Mouse (Mus musculus) MEL (cell line): ENCODE data around the gene 2900011O08Rik. TPM values are rescaled to one million over a fixed set of nuclear protein-coding genes. Genes with fewer than 3 reads are reported as not detected.

ENCODE experiments used
- DNase-seq: peaks from one replicate; pipeline ENCODE4 v3.0.0; 2011; ENCODE audit warnings: low read depth, low spot score
- H3K27ac ChIP-seq: 2 replicates; pipeline ENCODE4 v1.5.1; 2012; ENCODE audit warnings: low read depth, mild to moderate bottlenecking, control low read depth, low read length, moderate library complexity; ENCODE audit not compliant: control insufficient read depth
- H3K27me3 ChIP-seq, 2 experiments: fragments of 150-350 bp in 1 of 2; sonication (generic) in 1 of 2; 2 replicates each; pipeline ENCODE4 v1.6.1; 2012; ENCODE audit warnings: low read length in 2 of 2, mild to moderate bottlenecking in 2 of 2, improper control_type of control experiment in 1 of 2, moderate library complexity in 1 of 2; ENCODE audit not compliant: insufficient read depth in 2 of 2, control insufficient read depth in 1 of 2
- H3K36me3 ChIP-seq, 2 experiments: 2 replicates each; pipeline ENCODE4 v1.6.1; 2012 to 2014; ENCODE audit warnings: low read length in 2 of 2, improper control_type of control experiment in 1 of 2, inconsistent platforms in 1 of 2, mild to moderate bottlenecking in 1 of 2; ENCODE audit not compliant: insufficient read depth in 2 of 2, control insufficient read depth in 1 of 2
- H3K4me1 ChIP-seq, 2 experiments: fragments of 150-350 bp in 1 of 2; sonication (generic) in 1 of 2; 2 replicates each; pipeline ENCODE4 v1.6.1; 2012; ENCODE audit warnings: low read length in 2 of 2, improper control_type of control experiment in 1 of 2, mild to moderate bottlenecking in 1 of 2; ENCODE audit not compliant: insufficient read depth in 2 of 2, control insufficient read depth in 1 of 2
- H3K4me3 ChIP-seq, 2 experiments: fragments of 150-350 bp in 1 of 2; sonication (generic) in 1 of 2; 2 replicates each; pipeline ENCODE4 v1.5.1; 2012; ENCODE audit warnings: low read depth in 2 of 2, low read length in 2 of 2, mild to moderate bottlenecking in 2 of 2, moderate library complexity in 2 of 2, control low read depth in 1 of 2, improper control_type of control experiment in 1 of 2; ENCODE audit not compliant: control insufficient read depth in 1 of 2, insufficient read depth in 1 of 2
- H3K79me2 ChIP-seq: 2 replicates; pipeline ENCODE4 v1.6.1; 2012; ENCODE audit warnings: mild to moderate bottlenecking, low read length, moderate library complexity; ENCODE audit not compliant: control insufficient read depth, poor library complexity, insufficient read depth
- H3K9ac ChIP-seq: 2 replicates; pipeline ENCODE4 v1.6.1; 2012; ENCODE audit warnings: low read depth, mild to moderate bottlenecking, control low read depth, low read length, moderate library complexity; ENCODE audit not compliant: control insufficient read depth, poor library complexity, severe bottlenecking
- H3K9me3 ChIP-seq: fragments of 150-350 bp; sonication (generic); replicated peaks from 2 replicates; pipeline ENCODE4 v1.6.1; 2012; ENCODE audit warnings: mild to moderate bottlenecking, low read length, improper control_type of control experiment, moderate library complexity; ENCODE audit not compliant: insufficient read depth
- CHD1 ChIP-seq: IDR thresholded peaks from 2 replicates; pipeline ENCODE4 v1.6.1; 2012; ENCODE audit warnings: low read depth, mild to moderate bottlenecking, inconsistent platforms, low read length, improper control_type of control experiment
- CHD2 ChIP-seq: IDR thresholded peaks from 2 replicates; pipeline ENCODE4 v1.6.1; 2011; ENCODE audit warnings: low read length, improper control_type of control experiment
- CTCF ChIP-seq, 3 experiments: IDR thresholded peaks in 2 of 3; conservative IDR thresholded peaks in 1 of 3; 2 replicates each; pipeline ENCODE4 v1.5.1; 2011 to 2012; ENCODE audit warnings: low read length in 3 of 3, low read depth in 2 of 3, mild to moderate bottlenecking in 2 of 3, improper control_type of control experiment in 1 of 3, inconsistent platforms in 1 of 3, mixed read lengths in 1 of 3, moderate library complexity in 1 of 3; ENCODE audit not compliant: control insufficient read depth in 1 of 3, insufficient read depth in 1 of 3, poor library complexity in 1 of 3, severe bottlenecking in 1 of 3
- E2F4 ChIP-seq: IDR thresholded peaks from 2 replicates; pipeline ENCODE4 v1.6.1; 2011; ENCODE audit warnings: low read depth, low read length, improper control_type of control experiment, borderline replicate concordance
- ELF1 ChIP-seq: IDR thresholded peaks from 2 replicates; pipeline ENCODE4 v1.6.1; 2014; ENCODE audit warnings: low read depth, mild to moderate bottlenecking, inconsistent platforms, low read length, improper control_type of control experiment, moderate library complexity
- EP300 ChIP-seq, 2 experiments: IDR thresholded peaks; 2 replicates each; pipeline ENCODE4 v1.6.1; 2011; ENCODE audit warnings: improper control_type of control experiment in 2 of 2, low read length in 2 of 2, low read depth in 1 of 2, mild to moderate bottlenecking in 1 of 2
- GABPA ChIP-seq: IDR thresholded peaks from 2 replicates; pipeline ENCODE4 v1.6.1; 2012; ENCODE audit warnings: low read depth, mild to moderate bottlenecking, inconsistent platforms, low read length, improper control_type of control experiment, moderate library complexity
- GATA1 ChIP-seq: IDR thresholded peaks from 2 replicates; pipeline ENCODE4 v1.6.1; 2011; ENCODE audit warnings: low read depth, low read length, improper control_type of control experiment
- HCFC1 ChIP-seq: IDR thresholded peaks from 2 replicates; pipeline ENCODE4 v1.6.1; 2012; ENCODE audit warnings: low read depth, mild to moderate bottlenecking, inconsistent platforms, low read length, improper control_type of control experiment, moderate library complexity
- MAFK ChIP-seq: IDR thresholded peaks from 2 replicates; pipeline ENCODE4 v1.6.1; 2011; ENCODE audit warnings: low read depth, mild to moderate bottlenecking, low read length, improper control_type of control experiment, borderline replicate concordance
- MAX ChIP-seq: IDR thresholded peaks from 2 replicates; pipeline ENCODE4 v1.6.1; 2011; ENCODE audit warnings: low read length, improper control_type of control experiment
- MEF2A ChIP-seq: IDR thresholded peaks from 2 replicates; pipeline ENCODE4 v1.6.1; 2014; ENCODE audit warnings: low read depth, mild to moderate bottlenecking, inconsistent platforms, low read length, improper control_type of control experiment; ENCODE audit not compliant: poor library complexity, insufficient replicate concordance, severe bottlenecking; ENCODE audit errors: extremely low read depth
- MXI1 ChIP-seq: IDR thresholded peaks from 2 replicates; pipeline ENCODE4 v1.6.1; 2011; ENCODE audit warnings: mild to moderate bottlenecking, low read depth, low read length, improper control_type of control experiment
- MYB ChIP-seq: IDR thresholded peaks from 2 replicates; pipeline ENCODE4 v1.6.1; 2011; ENCODE audit warnings: mild to moderate bottlenecking, low read depth, low read length, improper control_type of control experiment
- MYC ChIP-seq: IDR thresholded peaks from 2 replicates; pipeline ENCODE4 v1.6.1; 2011; ENCODE audit warnings: low read depth, mild to moderate bottlenecking, low read length, improper control_type of control experiment, moderate library complexity
- NRF1 ChIP-seq: IDR thresholded peaks from 2 replicates; pipeline ENCODE4 v1.6.1; 2014; ENCODE audit warnings: low read depth, mild to moderate bottlenecking, inconsistent platforms, low read length, improper control_type of control experiment, moderate library complexity; ENCODE audit not compliant: poor library complexity, insufficient read depth, severe bottlenecking
- POLR2A ChIP-seq, 2 experiments: IDR thresholded peaks; 2 replicates each; pipeline ENCODE4 v1.6.1; 2011 to 2012; ENCODE audit warnings: low read length in 2 of 2, mild to moderate bottlenecking in 2 of 2, control low read depth in 1 of 2, improper control_type of control experiment in 1 of 2, low read depth in 1 of 2, moderate library complexity in 1 of 2; ENCODE audit not compliant: control insufficient read depth in 1 of 2, insufficient read depth in 1 of 2, poor library complexity in 1 of 2
- POLR2AphosphoS5 ChIP-seq: IDR thresholded peaks from 2 replicates; pipeline ENCODE4 v1.6.1; 2012; ENCODE audit warnings: low read depth, borderline replicate concordance, mild to moderate bottlenecking, inconsistent platforms, low read length, moderate library complexity, mixed read lengths
- RAD21 ChIP-seq: IDR thresholded peaks from 2 replicates; pipeline ENCODE4 v1.6.1; 2011; ENCODE audit warnings: mild to moderate bottlenecking, low read depth, low read length, improper control_type of control experiment
- SMC3 ChIP-seq: IDR thresholded peaks from 2 replicates; pipeline ENCODE4 v1.6.1; 2011; ENCODE audit warnings: low read depth, low read length, improper control_type of control experiment
- TCF12 ChIP-seq: IDR thresholded peaks from 2 replicates; pipeline ENCODE4 v1.6.1; 2014; ENCODE audit warnings: low read depth, mild to moderate bottlenecking, inconsistent platforms, low read length, improper control_type of control experiment, moderate library complexity
- ZKSCAN1 ChIP-seq: IDR thresholded peaks from 2 replicates; pipeline ENCODE4 v1.6.1; 2012; ENCODE audit warnings: low read depth, mild to moderate bottlenecking, inconsistent platforms, low read length, improper control_type of control experiment, moderate library complexity
- ZMIZ1 ChIP-seq: IDR thresholded peaks from 2 replicates; pipeline ENCODE4 v1.6.1; 2012; ENCODE audit warnings: low read depth, mild to moderate bottlenecking, inconsistent platforms, low read length, improper control_type of control experiment, moderate library complexity
- polyA plus RNA-seq, 2 experiments: library from polyadenylated mRNA; stranded (reverse) in 1 of 2; unstranded in 1 of 2; fragments of >175 nt in 1 of 2; fragments of >200 nt in 1 of 2; gene quantifications; 2 replicates each; pipeline versions ENCODE4 v1.2.1 to v1.2.4; 2012; ENCODE audit warnings: low replicate concordance in 2 of 2, low read depth in 1 of 2; ENCODE audit not compliant: insufficient read length in 2 of 2, insufficient read depth in 1 of 2, missing spikeins in 1 of 2
- total RNA-seq: library from RNA; depleted of rRNA; stranded (reverse); fragments of 300-350 nt; gene quantifications from 2 replicates; pipeline ENCODE4 v1.2.3, GENCODE M21; 2012

Gene 2900011O08Rik
- total and polyA plus RNA-seq, 3 experiments, result 0.04 TPM; not detected in 2

GRCm38 (mm10) chr16:14143298-14143697, 156.9 kb downstream of the 2900011O08Rik start:
- Histone ChIP-seq H3K4me3 (no peak overlapping the region), H3K4me1 (no peaks in the 10 kb centered on the region), H3K27me3 (no peaks in the 10 kb centered on the region), H3K79me2 (no peaks in the 10 kb centered on the region), H3K9ac (no peak overlapping the region), H3K9me3 (no peaks in the 10 kb centered on the region), H3K27ac (no peak overlapping the region), H3K36me3 (peaks cover 0 to 20% of the 10 kb centered on the region in 2 experiments; a peak in 2 of 4 replicates)
- TF ChIP-seq E2F4 (no peak), MYB (no peak), CHD2 (no peak), POLR2AphosphoS5 (no peak), ELF1 (no peak), MYC (no peak), HCFC1 (no peak), MAX (no peak), ZMIZ1 (no peak), CHD1 (no peak), MAFK (no peak), ZKSCAN1 (no peak), MXI1 (no peak), NRF1 (no peak), SMC3 (no peak), GABPA (no peak), MEF2A (no peak), GATA1 (no peak)
- no peak for DNase-seq

GRCm38 (mm10) chr16:14147712-14148111, 161.3 kb downstream of the 2900011O08Rik start:
- Histone ChIP-seq H3K27me3 (no peaks in the 10 kb centered on the region), H3K9me3 (no peaks in the 10 kb centered on the region), H3K4me1 (no peaks in the 10 kb centered on the region), H3K36me3 (peaks cover 8 to 28% of the 10 kb centered on the region in 2 experiments), H3K79me2 (no peaks in the 10 kb centered on the region), H3K9ac (no peak overlapping the region), H3K4me3 (no peak overlapping the region), H3K27ac (no peak overlapping the region)
- DNase-seq, result no peak
- TF ChIP-seq EP300 (IDR thresholded peaks at IDR 0.05; ENCODE audit: low read depth in 1 of 2, low read length in 2 of 2) (no peak), MAFK (no peak), MYC (0 out of 2 replicates have a peak, but pooled peaks have one; percentile 33), MEF2A (no peak), MAX (no peak), CTCF (IDR thresholded peaks at IDR 0.05 in 2 of 3, conservative IDR thresholded peaks at IDR 0.05 in 1 of 3; ENCODE audit: control insufficient read depth in 1 of 3, insufficient read depth in 1 of 3, low read depth in 2 of 3, low read length in 3 of 3, poor library complexity in 1 of 3, severe bottlenecking in 1 of 3) (peak in 1 of 3 experiments; percentile 16; a peak in 1 of 6 replicates), POLR2A (IDR thresholded peaks at IDR 0.05; ENCODE audit: control insufficient read depth in 1 of 2, insufficient read depth in 1 of 2, low read depth in 1 of 2, low read length in 2 of 2, poor library complexity in 1 of 2) (no peak), TCF12 (no peak), CHD2 (no peak), RAD21 (no peak)
